Mouse (Mus musculus) testis, postnatal 10 days (tissue): ENCODE measurements around the gene Ly6g6e.
A peak's percentile ranks its signal among the peaks of the same experiment; 100 is the strongest.

Experiments used
- DNase-seq: peaks from one replicate; pipeline ENCODE4 v3.0.0; 2021; ENCODE audit warnings: low spot score

Ly6g6e gene

DNA sequence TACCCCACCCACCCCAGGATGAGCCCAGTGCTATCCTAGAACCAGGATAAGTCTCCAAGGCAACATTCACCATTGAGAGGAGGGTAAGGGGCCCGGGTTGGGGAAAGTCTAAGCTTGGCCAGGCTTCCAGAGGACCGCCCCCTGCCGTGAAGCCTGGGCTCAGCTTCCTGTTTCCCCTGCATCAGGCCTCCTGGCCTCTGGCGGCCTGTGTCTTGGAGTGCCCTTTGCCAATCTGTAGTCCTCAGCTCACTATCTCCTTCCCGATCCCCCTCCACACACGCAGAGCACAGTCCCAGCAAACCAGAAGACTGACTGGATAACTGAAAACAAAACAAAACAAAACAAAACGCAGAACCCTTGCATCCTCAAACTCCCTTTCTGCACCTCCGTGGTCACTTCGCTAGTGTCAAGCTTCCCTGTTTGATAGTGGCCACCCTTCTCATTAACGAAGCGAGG is 27.1 kb upstream of the Ly6g6e start, which contains the start of gene Clic1:
Clic1 (plus strand) TSS at position 406 of the 456 bp plus-strand sequence.
- peak; percentile 76 for DNase-seq

DNA sequence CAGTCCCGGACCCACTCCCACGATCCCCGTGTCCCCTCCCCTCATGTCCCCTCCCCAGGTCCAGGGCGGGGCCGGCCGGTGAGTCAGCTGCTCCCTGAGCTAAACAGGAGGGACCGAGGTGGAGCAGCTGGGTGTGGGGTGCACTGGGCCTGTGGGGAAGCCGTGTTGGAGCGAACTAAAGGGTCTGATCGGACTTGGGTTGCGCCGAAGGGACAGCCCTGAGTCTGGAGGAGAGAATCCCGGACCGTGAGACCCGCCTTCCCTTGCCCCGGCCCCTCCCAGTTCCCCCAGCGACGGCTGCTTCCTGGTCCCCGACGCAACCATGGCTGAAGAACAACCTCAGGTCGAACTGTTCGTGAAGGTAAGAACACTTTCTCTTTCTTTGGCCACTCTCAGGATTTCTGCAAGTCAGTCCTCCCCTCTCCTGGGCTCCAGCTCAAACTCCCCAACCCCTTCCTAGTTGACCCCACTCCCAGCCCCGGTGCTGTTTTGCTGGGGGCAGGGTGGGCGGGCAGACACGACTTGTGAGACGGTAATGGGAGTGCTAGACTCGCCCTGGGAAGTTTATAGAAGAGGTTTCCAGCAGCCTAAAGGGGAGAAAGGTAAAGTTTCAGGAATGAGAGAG is 26.5 kb upstream of the Ly6g6e start:
- DNase-seq, result peak; percentile 86

DNA sequence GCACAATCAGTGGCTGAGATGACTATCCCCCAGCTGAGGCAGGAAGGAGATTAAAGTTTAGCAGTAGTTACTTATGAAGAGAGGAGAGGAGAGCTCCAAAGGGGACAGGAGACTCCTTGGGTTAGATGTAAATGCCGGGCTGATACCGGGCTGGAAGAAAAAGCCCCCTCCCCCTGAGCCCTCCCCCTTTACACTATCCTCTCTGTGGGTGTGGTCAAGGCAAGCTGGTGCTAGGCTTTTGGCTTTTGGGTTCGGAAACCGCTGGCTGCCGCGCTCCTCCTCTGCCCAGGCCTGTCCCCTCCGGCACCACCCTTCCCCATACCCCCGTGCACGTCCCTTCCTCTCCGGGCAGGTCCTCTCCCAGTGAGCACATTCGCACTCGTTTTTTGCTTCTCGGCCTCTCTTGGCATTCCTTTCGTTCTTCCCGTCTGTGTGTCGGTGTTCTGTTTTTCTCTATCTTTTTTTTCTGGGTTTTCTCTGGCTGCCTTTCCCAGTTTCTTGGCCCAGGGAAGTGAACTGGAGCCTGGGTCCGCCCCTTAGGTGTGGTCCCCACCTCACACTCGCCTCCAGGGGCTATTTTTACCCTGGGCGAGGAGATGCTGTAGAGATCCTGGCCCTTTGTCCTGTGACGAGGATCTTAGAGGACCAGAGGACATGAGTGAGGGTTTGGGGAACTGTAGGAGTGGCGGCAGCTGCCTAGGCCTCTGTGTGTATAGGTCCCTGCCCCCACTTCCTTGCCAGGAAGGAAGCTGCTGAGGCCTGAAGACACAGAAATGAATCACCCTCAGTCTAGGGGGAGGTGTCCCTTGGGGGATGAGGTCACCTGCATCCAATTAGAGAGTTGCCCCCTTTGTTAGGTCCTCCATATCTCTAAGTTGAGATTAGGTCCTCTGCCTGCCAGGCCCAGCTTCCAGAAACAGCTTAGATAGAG is 25.3 kb upstream of the Ly6g6e start:
- DNase-seq, result peak; percentile 67

DNA sequence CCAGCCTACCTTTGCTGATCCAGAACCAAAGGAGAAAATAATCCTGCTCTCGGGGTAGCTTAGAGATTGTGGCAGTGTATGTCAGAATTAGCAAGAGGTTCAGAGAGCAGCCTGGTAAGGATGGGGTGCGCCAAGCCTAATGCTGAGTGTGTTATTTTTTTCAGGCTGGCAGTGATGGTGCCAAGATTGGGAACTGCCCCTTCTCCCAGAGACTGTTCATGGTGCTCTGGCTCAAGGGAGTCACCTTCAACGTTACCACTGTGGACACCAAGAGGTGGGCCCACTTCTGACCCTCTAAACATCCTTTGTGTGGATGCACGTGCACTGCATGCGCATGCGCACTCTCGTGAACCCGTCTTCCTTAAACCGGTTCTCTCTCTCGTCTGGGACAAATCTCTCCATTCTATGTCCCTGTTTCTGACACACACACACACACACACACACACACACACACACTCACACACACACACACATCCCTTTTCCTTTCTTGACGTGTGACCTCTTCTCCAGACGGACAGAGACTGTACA is 24.4 kb upstream of the Ly6g6e start:
- DNase-seq, result no peak

DNA sequence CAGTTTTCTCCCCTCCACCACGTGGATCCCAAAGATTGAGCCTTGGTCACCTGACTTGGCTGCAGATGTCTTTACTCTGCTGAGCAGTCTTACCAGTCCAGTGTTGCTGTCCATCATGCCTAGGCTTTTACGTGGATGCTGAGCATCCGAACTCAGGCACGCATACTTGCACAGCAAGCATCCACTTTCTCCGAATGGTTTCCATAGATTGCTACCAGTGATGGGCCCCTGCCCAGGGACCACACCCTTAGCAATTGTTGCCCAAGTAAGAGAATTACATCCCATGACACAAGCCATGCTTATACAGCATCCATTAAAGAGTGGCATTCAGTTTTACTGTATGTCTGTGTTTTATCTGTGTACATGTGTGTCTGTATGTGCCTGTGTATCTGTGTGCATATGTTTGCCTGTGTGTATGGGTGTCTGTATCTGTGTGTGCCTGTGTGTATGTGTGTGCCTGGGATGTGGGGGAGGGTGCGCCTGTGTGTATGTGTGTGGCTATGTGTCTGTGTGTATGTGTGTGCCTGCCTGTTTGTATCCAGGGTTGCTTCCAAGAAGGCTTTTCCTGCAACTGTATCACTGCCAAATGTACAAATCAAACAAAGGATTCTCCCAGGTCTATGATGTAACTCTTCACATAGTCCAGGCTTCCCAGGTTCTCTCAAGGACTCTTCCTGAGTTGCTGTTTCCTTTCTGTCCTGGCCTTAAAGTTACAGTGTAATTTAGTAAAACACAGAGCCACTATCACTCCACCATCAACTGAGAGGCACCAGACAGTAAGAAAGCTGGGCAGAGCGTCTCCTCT is 20.8 kb upstream of the Ly6g6e start:
- DNase-seq, result no peak

DNA sequence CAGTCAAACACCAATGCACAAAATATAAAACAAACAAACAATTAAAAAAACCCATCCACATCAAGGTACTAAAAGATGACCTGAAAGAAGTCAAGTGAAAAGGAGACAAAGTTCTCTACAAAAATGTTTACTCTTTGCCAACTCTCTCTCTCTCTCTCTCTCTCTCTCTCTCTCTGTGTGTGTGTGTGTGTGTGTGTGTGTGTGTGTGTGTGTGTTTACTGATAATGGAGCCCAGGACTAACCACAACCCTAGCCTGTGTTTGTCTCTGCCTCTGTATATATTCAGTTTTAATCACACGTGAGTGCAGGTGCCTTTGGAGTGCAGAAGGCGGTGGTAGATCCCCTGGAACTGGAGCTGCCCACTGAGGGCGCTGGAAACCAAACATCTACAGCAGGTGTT is 19.6 kb upstream of the Ly6g6e start:
- DNase-seq, result no peak

DNA sequence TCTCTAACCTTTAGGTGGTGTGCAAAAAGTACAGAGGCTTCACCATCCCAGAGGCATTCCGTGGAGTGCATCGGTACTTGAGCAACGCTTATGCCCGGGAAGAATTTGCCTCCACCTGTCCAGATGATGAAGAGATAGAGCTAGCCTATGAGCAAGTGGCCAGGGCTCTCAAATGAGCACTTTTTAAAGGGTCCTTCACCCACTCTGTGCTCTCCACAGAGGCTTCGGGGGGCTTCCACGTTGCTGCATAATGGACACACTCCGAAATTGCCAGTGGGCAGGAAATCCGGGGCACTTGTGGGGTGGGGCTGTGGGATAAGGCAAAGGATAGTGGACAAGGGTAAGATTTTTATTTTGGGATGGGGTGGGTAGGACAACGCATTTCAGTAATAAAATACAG is 18.4 kb upstream of the Ly6g6e start:
- DNase-seq, result no peak

DNA sequence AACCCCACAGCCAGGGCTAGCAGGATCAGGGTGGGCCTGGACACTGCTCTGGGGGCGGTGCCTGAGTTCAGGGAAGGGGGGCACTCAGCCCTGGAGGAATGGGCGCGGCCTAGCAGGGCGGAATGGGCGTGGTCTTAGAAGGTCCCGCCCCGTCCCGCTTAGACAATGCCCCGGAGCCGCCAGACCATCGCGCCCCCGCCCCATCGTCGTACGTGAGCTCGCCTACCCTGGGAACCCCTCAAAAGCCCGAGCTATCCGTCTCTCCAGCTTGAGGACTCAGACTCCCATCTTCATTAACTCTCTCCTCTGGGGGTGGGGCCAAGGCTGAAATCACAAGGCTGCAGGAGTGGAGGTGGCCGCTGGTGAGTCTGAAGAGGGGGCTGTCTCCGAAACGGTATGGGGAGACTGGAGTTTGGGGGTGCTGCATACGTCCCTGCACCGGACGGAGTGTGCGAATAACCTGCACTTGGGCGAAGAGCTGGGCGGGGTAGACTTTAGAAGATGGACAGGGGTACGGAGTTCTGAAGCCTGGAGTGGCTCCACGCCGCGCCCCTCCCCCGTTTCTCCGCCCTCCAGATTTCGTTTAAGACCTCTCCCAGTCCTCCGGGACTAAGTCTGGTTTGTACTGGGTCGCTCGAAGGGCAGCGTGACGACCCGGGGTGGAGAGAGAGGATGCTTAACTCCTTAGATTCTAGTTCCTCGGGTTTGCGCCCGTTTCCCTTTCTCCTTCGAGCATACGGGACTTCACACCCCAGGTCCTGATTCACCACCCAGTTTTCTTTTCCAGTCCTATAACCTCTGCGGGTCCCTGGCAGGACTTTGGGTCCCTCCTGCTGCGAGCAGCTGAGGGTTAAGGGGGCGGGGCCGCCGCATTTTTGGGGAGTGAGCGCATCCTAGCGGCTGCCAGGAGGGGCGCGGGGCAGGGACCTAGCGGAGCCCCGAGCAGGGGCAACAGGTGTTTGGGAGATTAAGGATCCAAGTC is 17.5 kb upstream of the Ly6g6e start, which contains the start of gene Ddah2:
Ddah2 (plus strand) TSS at position 125 of the 982 bp plus-strand sequence.
- peak; percentile 97 for DNase-seq

DNA sequence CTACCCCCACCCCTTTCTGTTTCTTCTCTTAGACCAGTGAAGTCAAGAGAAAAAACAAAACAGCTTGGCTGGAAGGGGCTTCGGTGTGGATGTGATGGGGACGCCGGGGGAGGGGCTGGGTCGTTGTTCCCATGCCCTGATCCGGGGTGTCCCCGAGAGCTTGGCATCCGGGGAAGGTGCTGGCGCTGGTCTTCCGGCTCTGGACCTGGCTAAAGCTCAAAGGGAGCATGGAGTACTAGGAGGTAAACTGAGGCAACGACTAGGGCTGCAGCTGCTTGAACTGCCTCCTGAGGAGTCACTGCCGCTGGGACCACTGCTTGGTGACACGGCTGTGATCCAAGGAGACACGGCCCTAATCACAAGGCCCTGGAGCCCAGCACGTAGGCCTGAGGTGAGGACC is 16.6 kb upstream of the Ly6g6e start:
- no peak for DNase-seq

DNA sequence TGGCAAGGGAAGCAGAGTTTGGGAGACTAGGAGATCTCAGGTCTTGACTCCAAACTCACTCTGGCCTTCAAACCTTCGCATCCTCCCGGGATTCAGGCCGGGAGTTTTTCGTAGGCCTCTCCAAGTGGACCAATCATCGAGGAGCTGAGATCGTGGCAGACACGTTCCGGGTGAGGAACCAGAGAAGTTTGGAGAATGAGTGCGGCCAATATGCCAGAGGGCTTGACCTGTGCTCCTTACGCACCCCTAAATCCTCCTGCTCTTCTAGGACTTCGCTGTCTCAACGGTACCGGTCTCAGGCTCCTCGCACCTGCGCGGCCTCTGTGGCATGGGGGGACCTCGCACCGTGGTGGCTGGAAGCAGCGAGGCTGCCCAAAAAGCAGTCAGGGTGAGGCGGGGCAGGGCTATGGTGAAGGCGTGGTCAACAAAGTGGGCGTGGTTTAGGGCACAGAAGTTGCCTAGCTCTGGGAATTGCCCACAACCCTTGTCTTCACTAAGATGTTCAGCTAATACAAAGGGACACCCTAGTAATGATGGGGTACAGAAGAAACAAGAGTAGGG is 15.9 kb upstream of the Ly6g6e start:
- DNase-seq, result peak; percentile 70

DNA sequence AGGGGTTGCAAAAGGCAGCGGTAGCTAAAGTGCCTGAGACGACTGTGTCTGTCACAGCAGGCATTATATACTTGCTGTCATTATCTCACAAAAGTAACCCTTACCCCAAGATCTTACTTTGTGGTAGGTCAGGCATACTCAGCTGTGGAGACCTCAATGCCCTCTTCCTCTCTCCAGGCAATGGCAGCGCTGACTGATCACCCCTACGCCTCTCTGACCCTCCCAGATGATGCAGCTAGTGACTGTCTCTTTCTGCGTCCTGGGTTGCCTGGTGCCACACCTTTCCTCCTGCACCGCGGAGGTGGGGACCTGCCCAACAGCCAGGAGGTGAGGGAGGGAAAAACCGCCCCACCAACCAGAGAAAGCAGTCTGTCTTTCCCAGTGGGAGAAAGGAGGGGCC is 15.4 kb upstream of the Ly6g6e start:
- DNase-seq, result no peak

DNA sequence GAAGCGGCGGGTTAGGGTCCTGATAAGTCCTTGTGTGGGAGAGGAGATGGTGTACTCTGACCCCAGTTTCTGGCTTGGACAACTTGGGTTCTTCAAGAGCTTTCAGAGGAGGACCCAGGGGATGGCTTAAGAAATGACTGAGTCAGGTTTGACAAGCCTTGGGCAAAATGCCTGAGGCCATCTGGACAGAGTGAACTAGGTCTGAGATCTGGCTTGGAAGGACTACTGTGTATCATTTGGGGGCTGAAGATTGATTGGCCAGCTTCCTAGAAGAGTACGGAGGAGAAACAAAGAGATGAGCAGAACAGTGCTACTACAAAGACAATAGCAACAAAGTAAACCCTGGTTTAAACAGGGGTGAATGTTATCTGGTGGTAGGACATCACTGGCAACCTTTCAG is 13.2 kb upstream of the Ly6g6e start:
- peak; percentile 67 for DNase-seq

DNA sequence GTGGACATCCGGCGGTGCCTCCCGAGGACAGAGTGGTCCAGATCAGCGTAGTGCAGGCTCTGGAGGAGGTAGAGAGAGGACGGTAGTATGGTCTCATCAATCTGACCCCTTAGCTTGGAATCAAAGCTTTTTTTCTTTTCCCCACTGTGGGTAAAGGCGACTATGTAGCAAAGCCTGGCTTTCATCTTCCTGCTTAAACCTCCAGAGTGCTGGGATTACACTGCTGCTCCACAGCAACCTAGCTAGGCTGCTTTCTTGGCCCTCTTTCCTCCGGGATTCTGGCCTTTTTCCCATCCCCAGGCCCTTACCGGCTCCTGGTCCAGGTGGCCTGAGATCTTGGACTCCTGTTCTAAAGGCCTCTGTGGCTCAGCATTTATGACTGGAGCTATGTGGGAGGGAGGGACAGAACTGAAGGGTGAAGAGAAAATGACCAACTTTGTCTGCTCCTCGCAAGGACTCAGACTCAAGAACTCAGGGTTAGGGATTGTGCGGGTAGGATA is 12.3 kb upstream of the Ly6g6e start:
- no peak for DNase-seq

DNA sequence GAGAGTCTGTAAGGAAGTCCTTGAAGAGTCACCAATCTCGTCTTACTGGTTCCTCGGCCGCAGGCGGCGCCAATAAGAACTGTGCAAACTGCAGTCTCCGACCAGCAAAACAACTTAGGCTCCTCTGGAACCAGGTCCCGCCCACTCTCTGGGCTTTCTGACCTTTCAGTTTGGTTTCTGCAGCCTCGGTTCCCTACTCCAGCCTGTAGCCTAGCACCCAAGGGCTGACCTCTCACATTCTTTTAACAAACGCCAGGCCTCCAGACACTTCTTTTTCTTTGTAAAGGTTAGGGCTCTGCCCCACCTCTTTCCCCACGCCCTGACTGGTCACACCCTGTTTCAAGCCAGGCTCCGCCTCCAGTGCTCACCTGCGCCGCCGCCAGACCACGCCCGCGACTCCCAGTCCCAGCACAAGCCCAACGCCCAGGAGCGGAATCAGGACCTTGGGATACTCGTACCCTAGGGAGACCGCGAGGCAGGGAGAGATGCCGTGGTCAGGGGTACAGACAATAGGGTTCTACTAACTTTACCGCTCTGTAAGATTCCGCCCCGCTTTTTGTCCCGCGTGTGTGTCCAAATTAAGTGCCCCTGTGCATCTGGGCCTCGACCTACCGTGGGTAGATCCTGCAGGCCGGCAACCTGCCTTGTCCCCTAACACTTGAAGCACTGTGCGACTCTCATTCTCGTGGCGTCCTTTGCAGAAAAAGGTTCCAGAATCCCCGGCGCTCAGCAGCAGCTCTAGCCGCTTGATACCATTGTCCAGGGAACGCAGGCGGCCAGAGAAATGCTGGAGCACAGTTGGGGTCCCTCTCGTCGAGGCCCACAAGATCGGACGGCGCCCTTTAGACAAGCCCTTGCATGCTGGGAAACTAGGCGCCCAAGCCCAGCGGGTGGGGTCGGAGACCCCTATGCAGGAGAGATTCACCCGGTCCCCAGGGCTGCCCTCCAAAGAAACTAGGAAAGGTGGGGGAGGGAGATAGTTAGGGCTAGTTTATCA is 11.5 kb upstream of the Ly6g6e start, which contains the start of gene Ly6g6c:
Ly6g6c (plus strand) TSS at position 438 of the 997 bp plus-strand sequence.
- peak; percentile 79 for DNase-seq

DNA sequence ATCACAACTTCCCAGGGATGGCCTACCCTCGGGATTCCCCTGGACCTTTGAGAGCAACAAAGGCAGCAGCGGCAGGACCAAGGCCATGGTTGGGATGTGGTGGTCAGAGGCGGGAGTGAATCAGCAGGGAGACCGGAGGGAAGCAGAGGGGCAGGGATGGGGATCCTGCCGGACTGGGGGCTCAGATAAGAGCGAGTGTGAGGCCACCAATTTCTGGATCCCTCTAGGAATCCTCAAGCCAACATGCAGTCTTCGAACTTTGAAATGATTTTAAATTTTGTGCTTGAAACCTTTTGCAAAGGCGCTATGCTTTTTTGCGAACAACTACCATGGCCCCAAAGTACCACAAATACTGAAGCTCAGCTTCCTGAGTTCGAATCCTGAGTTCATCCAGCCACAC is 10.6 kb upstream of the Ly6g6e start, which contains the start of gene Mpig6b:
Mpig6b (minus strand) TSS at position 101 of the 400 bp plus-strand sequence.
- DNase-seq, result no peak

DNA sequence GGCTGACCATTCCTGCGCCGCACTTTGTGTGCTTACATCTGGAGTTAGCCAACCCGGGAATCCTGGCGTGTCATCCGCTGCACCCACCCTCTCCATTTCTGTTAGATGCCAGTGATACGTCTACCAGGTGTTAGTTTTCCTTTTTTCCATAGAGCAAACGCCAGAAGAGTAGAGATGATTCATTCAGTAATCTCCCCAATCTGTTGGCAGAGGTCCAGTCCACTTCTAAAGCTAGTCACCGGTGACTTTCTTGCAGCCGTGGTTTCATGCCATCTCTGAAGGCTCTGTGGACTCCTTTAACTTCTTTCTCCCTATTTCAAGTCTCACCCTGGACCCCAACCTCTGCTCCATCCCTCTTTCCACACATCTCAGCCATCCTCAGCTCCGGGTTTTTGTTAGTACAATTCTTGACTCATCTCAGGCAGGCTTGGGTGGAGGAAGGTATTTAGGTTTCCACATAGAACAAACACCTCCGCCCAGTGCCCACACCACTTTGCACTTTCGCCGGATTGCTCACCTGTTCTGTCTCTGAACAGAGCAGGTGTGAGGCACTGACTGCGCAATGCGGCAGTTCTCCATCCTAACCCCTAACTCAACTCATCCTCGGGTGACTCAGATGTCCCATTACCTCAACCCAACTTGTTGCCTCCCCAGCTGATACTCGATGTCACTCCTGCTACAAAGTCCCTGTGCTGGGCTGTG is 8.3 kb upstream of the Ly6g6e start:
- no peak for DNase-seq

DNA sequence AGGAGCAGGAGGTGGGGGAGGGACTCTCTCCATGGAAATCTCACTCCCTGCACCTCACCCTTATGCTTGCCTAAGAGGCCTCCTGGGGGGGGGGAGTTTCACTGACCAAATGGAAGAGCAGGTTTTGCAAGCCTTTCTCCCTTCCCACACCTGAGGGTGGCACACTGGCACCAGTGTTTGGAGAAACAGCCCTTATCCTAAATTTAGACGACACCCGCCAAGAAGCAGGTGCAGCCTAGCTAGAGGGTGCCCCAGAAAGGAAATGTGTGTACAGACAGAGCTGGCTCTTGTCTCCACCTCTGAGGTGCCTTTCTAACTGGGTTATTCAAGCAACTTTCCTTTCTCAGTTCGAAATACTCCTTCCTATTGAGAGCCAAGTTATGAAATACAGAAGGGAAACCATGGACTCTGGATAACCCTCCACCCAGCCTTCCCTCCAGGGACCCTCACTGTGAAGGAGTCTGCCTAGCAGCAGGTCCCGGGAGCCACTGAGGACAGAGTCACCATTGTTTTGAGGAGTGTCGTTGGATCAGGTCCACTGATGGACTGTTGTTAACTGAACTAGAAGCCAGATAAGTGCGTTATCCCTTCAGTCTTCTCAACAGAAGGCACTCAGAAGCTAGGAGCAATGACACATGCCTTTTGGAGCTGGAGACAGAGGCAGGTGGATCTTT is 6.0 kb upstream of the Ly6g6e start:
- DNase-seq, result no peak

DNA sequence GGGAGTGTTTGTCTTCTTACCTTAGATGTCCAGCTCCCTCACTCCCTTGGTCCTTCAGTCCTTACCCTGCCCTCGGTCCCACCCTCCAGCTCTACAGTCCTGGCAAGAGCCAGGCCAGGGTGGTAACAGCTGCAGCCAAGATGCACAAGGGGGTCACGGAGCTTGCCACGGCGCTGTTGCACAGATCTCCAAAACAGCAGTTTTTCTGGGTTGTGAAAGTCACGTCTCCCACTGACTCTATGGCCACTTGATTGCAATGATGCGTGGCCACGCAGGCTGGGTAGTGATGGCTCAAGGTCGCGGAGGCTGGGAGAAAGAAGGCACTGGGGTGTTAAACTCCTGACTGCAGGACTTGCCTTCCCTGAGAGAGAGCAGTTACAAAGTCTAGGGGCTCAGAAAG is 5.2 kb upstream of the Ly6g6e start:
- DNase-seq, result no peak
